Mouse (Mus musculus): ENCODE data around the gene Gm17545. TPM values are rescaled to one million over a fixed set of nuclear protein-coding genes. Genes with fewer than 3 reads are reported as not detected.

Gm17545 gene
- polyA plus RNA-seq, 1 experiment from 2014 or later, result not detected

DNA sequence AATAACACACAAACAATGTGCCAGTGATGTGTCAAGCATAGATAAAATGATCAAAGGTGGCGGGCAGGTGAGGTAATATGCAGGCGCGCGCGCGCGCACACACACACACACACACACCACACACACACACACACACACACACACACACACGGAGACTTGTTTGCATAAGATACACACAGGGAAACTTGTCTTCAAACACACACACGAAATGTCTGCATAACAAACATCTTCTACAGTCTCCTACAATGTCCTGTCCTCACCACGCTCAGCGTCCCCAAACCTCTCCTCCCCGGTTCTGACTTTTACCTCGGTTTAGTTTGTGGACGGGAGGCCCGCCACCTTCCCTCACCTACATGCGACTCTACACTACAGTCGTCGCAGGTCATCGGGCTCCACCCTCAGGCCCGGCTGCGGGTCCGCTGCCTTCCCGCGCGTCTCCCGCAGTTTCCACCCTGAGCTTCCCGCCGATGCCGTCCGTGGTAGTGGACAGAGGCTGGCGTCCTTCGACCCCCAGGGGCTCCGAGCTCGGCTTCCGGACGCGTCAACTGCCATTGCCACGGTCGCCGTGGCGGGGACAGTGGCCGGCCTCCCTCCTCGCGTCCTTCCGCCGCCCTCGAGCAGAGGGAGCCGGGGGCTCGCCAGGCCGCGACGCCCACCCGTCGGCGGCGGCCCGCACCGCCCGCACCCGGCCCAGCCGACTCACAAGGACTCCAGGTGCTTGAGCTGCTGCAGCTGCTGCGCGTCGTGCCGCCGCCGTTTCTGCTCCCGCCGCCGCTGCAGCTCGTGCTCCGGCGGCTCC, 13.5 kb downstream of the Gm17545 start:
- H3K27ac ChIP-seq (ENCODE audit: low read depth, low read length), result peak overlapping the region; percentile 84
- H3K27me3 ChIP-seq (ENCODE audit: control insufficient read depth, insufficient read depth, low read length), result no peaks in the 10 kb centered on the region
- H3K4me3 ChIP-seq (ENCODE audit: low read depth, low read length), result peak overlapping the region; percentile 90
- H3K4me1 ChIP-seq (ENCODE audit: control insufficient read depth, insufficient read depth, low read length), result 0 out of 2 replicates have a peak, but pooled peaks cover 4% of the 10 kb centered on the region
- H3K4me2 ChIP-seq, result peak overlapping the region; percentile 82
- no peaks in the 10 kb centered on the region for H3K36me3 ChIP-seq (ENCODE audit: control insufficient read depth, insufficient read depth, low read length)
- no peaks in the 10 kb centered on the region for H3K9me3 ChIP-seq (replicated peaks; ENCODE audit: control insufficient read depth, low read length)
- WGBS (ENCODE audit: insufficient replicate concordance), result under 1% methylated on average over 73 of the region's 73 CpGs
- H3K9ac ChIP-seq (ENCODE audit: low read depth, low read length), result peak overlapping the region; percentile 93
- peak; percentile 47 for ATAC-seq (replicated peaks; ENCODE audit: insufficient number of reproducible peaks, low FRiP score, low TSS enrichment)

DNA sequence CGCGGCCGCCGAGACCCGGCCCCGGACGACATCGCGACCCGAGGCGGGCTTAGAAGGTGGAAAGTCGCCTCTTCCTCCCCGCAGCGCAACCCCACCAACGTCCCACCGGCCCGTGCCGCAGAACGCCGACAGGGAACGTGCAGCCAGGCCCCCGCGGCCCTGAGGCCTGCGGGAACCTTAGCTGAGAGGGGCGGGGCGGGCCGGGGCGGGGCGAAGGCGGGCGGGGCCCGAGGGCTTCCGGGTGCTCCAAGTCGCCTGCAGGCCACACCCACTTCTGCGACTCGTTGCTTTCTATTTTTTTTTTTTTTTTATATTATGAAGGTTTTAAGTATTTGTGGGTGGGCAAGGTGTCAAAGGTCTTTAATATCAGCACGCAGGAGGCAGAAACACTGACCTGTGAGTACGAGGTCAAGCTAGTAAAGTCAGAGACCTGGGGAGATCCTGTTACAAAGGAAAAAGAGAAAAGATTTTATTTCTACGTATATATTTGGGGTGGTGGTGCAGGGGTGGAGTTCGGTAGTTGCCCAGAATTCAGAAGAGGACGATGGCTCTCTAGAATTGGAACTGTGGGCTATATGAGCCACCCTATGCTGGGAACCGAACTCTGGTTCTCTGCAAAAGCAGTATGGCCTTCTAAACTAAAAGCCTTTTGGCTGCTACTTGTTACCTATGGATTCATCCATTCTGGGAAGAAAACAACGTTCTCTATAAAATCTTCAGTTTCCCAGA, 14.2 kb downstream of the Gm17545 start:
- H3K4me3 ChIP-seq (ENCODE audit: low read depth, low read length), result peak overlapping the region; percentile 90
- WGBS (ENCODE audit: insufficient replicate concordance), result 6% methylated on average over 38 of the region's 43 CpGs
- peak overlapping the region; percentile 93 for H3K9ac ChIP-seq (ENCODE audit: low read depth, low read length)
- no peaks in the 10 kb centered on the region for H3K36me3 ChIP-seq (ENCODE audit: control insufficient read depth, insufficient read depth, low read length)
- H3K27me3 ChIP-seq (ENCODE audit: control insufficient read depth, insufficient read depth, low read length), result no peaks in the 10 kb centered on the region
- 0 out of 2 replicates have a peak, but pooled peaks cover 4% of the 10 kb centered on the region for H3K4me1 ChIP-seq (ENCODE audit: control insufficient read depth, insufficient read depth, low read length)
- peak overlapping the region; percentile 82 for H3K4me2 ChIP-seq
- ATAC-seq (replicated peaks; ENCODE audit: insufficient number of reproducible peaks, low FRiP score, low TSS enrichment), result peak; percentile 87
- H3K27ac ChIP-seq (ENCODE audit: low read depth, low read length), result peak overlapping the region; percentile 84
- no peaks in the 10 kb centered on the region for H3K9me3 ChIP-seq (replicated peaks; ENCODE audit: control insufficient read depth, low read length)

DNA sequence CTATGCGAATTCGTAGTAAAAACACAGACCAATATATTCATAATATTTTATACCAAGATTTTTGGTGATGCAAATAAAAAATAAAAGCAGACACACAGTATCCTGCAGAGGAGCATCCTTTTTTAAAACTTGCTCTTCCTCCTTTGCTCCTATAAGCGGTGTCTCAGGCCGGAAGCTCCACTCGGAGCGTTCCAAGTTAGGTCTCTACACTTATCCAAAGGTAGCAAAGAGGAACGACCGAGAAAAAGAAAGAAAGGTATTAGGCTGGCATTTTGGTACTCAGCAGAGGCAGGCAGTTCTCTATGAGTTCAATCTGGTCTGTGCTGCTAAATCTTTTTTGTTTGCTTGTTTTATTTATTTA, 14.8 kb downstream of the Gm17545 start:
- Histone ChIP-seq H3K4me2 (no peak overlapping the region), H3K27me3 (ENCODE audit: control insufficient read depth, insufficient read depth, low read length) (no peaks in the 10 kb centered on the region), H3K4me1 (ENCODE audit: control insufficient read depth, insufficient read depth, low read length) (0 out of 2 replicates have a peak, but pooled peaks cover 4% of the 10 kb centered on the region), H3K4me3 (ENCODE audit: low read depth, low read length) (no peak overlapping the region), H3K9me3 (replicated peaks; ENCODE audit: control insufficient read depth, low read length) (no peaks in the 10 kb centered on the region), H3K27ac (ENCODE audit: low read depth, low read length) (no peak overlapping the region), H3K36me3 (ENCODE audit: control insufficient read depth, insufficient read depth, low read length) (no peaks in the 10 kb centered on the region), H3K9ac (ENCODE audit: low read depth, low read length) (no peak overlapping the region)
- no peak for ATAC-seq (replicated peaks; ENCODE audit: insufficient number of reproducible peaks, low FRiP score, low TSS enrichment)
- WGBS (ENCODE audit: insufficient replicate concordance), result 72% methylated on average over 8 of the region's 8 CpGs

- Histone ChIP-seq H3K4me2 (peak within 1 kb of the TSS; percentile 82), H3K9ac (ENCODE audit: low read depth, low read length) (peak within 1 kb of the TSS; percentile 93), H3K9me3 (replicated peaks; ENCODE audit: control insufficient read depth, low read length) (no peaks in the 10 kb centered on the region), H3K27me3 (ENCODE audit: control insufficient read depth, insufficient read depth, low read length) (no peaks in the 10 kb centered on the region), H3K4me3 (ENCODE audit: low read depth, low read length) (peak within 1 kb of the TSS; percentile 90), H3K4me1 (ENCODE audit: control insufficient read depth, insufficient read depth, low read length) (0 out of 2 replicates have a peak, but pooled peaks cover 4% of the 10 kb centered on the region), H3K36me3 (ENCODE audit: control insufficient read depth, insufficient read depth, low read length) (no peaks in the 10 kb centered on the region), H3K27ac (ENCODE audit: low read depth, low read length) (no peak within 1 kb of the TSS)
- WGBS (ENCODE audit: insufficient replicate concordance), result 93% methylated on average over 3 of the region's 3 CpGs
- no peak for ATAC-seq (replicated peaks; ENCODE audit: insufficient number of reproducible peaks, low FRiP score, low TSS enrichment)
Observed at GRCm38 (mm10) chr9:22469643-22470042, 15.6 kb downstream of the Gm17545 start, which contains the start of gene Rp9. Gene Rp9 (minus strand): TSS chr9:22469743.

DNA sequence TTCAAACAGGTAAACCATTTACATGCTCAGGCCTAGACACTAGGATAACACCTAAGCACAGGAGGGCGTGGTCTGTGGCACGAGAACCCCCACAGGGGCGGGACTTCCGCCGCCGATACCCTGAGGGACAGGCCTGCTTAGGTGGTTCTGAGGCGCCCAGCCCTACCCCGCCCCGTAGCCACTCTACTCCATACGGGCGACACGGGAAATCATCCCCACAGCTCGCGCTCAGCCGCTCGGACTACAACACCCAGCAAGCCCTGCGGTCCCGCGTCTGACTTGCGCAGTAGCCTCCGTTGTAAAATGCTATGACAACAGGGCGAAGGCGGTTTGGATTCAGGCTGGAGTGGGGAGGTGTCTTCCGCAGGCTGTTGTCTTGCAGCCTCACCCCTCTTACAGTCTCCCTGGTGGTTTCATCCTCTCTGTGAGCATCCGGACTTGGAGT, 21.4 kb downstream of the Gm17545 start, which contains the start of gene Bbs9:
Gene Bbs9, plus strand, starts transcription at position 292 of the 445 bp plus-strand sequence.
- Histone ChIP-seq H3K4me2 (peak within 1 kb of the TSS; percentile 94), H3K4me1 (ENCODE audit: control insufficient read depth, insufficient read depth, low read length) (no peaks in the 10 kb centered on the region), H3K27ac (ENCODE audit: low read depth, low read length) (0 out of 2 replicates have a peak within 1 kb of the TSS, but pooled peaks have one; percentile 29), H3K27me3 (ENCODE audit: control insufficient read depth, insufficient read depth, low read length) (no peaks in the 10 kb centered on the region), H3K9me3 (replicated peaks; ENCODE audit: control insufficient read depth, low read length) (no peaks in the 10 kb centered on the region), H3K36me3 (ENCODE audit: control insufficient read depth, insufficient read depth, low read length) (no peaks in the 10 kb centered on the region), H3K4me3 (ENCODE audit: low read depth, low read length) (peak within 1 kb of the TSS; percentile 64), H3K9ac (ENCODE audit: low read depth, low read length) (peak within 1 kb of the TSS; percentile 73)
- peak; percentile 99 for ATAC-seq (replicated peaks; ENCODE audit: insufficient number of reproducible peaks, low FRiP score, low TSS enrichment)
- under 1% methylated on average over 25 of the region's 25 CpGs for WGBS (ENCODE audit: insufficient replicate concordance)

DNA sequence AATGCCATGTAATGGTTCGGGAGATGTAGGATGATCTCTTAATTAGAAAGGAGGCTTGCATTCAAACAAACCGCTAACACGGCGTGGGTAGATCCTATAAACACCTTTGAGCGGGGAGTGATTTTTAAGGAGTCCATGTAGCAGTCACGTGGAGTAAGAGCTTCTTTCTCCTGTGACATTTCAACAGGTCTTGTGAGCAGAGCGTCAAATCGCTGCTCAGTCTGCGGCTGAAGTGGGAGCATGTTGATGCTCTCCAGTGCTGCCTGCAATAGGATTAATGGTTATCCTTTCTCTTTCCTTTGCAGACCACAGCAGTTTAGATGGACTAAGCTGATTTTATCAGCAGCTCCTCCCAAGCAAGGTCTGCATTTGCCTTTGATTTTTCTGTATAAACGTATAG, 22.2 kb downstream of the Gm17545 start:
- no peak for ATAC-seq (replicated peaks; ENCODE audit: insufficient number of reproducible peaks, low FRiP score, low TSS enrichment)
- no peak overlapping the region for H3K27ac ChIP-seq (ENCODE audit: low read depth, low read length)
- H3K36me3 ChIP-seq (ENCODE audit: control insufficient read depth, insufficient read depth, low read length), result no peaks in the 10 kb centered on the region
- no peaks in the 10 kb centered on the region for H3K9me3 ChIP-seq (replicated peaks; ENCODE audit: control insufficient read depth, low read length)
- peak overlapping the region; percentile 94 for H3K4me2 ChIP-seq
- no peaks in the 10 kb centered on the region for H3K4me1 ChIP-seq (ENCODE audit: control insufficient read depth, insufficient read depth, low read length)
- no peaks in the 10 kb centered on the region for H3K27me3 ChIP-seq (ENCODE audit: control insufficient read depth, insufficient read depth, low read length)
- 5% methylated on average over 10 of the region's 10 CpGs for WGBS (ENCODE audit: insufficient replicate concordance)
- H3K4me3 ChIP-seq (ENCODE audit: low read depth, low read length), result peak overlapping the region; percentile 64
- H3K9ac ChIP-seq (ENCODE audit: low read depth, low read length), result peak overlapping the region; percentile 73

DNA sequence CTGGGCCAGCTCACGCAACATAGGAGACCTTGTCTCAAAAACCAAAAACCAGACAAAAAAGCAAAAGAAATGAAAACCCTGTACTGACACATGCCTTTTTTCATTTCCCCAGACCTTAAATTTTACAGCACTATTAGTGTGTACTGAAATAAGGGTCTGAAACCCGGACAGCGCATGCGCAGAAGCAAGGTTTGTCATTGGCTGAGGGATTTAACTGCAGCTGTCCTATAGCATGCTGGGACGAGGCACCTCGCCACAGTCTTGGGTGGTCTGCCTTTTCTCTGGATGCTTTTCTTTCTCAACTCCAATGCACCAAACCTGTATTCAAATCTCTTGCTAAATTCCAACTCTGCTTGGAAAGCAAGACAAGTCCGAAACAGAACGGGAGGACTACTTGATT, 24.9 kb downstream of the Gm17545 start:
- Histone ChIP-seq H3K4me2 (no peak overlapping the region), H3K9ac (ENCODE audit: low read depth, low read length) (no peak overlapping the region), H3K27me3 (ENCODE audit: control insufficient read depth, insufficient read depth, low read length) (no peaks in the 10 kb centered on the region), H3K4me1 (ENCODE audit: control insufficient read depth, insufficient read depth, low read length) (no peaks in the 10 kb centered on the region), H3K9me3 (replicated peaks; ENCODE audit: control insufficient read depth, low read length) (no peaks in the 10 kb centered on the region), H3K36me3 (ENCODE audit: control insufficient read depth, insufficient read depth, low read length) (no peaks in the 10 kb centered on the region), H3K27ac (ENCODE audit: low read depth, low read length) (no peak overlapping the region), H3K4me3 (ENCODE audit: low read depth, low read length) (no peak overlapping the region)
- WGBS (ENCODE audit: insufficient replicate concordance), result 90% methylated on average over 8 of the region's 8 CpGs
- ATAC-seq (replicated peaks; ENCODE audit: insufficient number of reproducible peaks, low FRiP score, low TSS enrichment), result no peak

DNA sequence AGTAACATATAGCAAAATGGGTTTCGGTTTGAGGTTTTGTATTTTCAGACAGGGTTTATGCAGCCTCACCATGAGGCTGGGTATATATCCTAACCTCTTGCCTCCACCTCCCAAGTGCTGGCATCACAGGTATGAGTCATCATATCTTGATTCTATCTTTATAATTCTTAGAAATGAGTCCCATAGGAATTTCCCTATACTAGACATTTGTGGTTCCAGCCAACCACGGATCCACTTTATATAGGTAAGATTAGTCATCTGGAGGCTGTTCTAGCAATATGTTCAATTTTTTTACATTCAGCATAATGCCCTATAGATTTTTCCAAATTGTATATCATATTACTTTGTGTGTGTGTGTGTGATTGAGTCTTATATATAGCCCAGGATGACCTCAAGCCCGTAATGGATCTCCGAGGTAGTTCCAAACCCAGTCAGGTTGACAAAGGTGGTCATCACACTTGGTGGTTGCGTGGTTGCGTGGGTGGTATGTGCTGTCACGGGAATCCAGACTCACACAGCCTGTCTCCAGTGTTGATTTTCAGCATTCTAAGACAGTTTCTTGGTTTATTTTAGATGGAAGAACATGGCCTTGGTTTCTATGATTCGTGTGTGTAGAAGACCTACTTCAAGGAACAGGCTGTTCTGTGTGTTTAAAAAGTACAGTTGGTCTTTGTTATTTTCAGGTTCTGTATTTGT, 29.9 kb downstream of the Gm17545 start:
- Histone ChIP-seq H3K27ac (ENCODE audit: low read depth, low read length) (no peak overlapping the region), H3K27me3 (ENCODE audit: control insufficient read depth, insufficient read depth, low read length) (no peaks in the 10 kb centered on the region), H3K9me3 (replicated peaks; ENCODE audit: control insufficient read depth, low read length) (no peaks in the 10 kb centered on the region), H3K9ac (ENCODE audit: low read depth, low read length) (no peak overlapping the region), H3K4me2 (no peak overlapping the region), H3K36me3 (ENCODE audit: control insufficient read depth, insufficient read depth, low read length) (no peaks in the 10 kb centered on the region), H3K4me1 (ENCODE audit: control insufficient read depth, insufficient read depth, low read length) (no peaks in the 10 kb centered on the region), H3K4me3 (ENCODE audit: low read depth, low read length) (no peak overlapping the region)
- WGBS (ENCODE audit: insufficient replicate concordance), result 90% methylated on average over 8 of the region's 8 CpGs
- ATAC-seq (replicated peaks; ENCODE audit: insufficient number of reproducible peaks, low FRiP score, low TSS enrichment), result no peak

Data from heart, embryonic 11.5 days (tissue).